Mouse (Mus musculus): ENCODE results near the gene Brd3os.

The Brd3os gene

DNA sequence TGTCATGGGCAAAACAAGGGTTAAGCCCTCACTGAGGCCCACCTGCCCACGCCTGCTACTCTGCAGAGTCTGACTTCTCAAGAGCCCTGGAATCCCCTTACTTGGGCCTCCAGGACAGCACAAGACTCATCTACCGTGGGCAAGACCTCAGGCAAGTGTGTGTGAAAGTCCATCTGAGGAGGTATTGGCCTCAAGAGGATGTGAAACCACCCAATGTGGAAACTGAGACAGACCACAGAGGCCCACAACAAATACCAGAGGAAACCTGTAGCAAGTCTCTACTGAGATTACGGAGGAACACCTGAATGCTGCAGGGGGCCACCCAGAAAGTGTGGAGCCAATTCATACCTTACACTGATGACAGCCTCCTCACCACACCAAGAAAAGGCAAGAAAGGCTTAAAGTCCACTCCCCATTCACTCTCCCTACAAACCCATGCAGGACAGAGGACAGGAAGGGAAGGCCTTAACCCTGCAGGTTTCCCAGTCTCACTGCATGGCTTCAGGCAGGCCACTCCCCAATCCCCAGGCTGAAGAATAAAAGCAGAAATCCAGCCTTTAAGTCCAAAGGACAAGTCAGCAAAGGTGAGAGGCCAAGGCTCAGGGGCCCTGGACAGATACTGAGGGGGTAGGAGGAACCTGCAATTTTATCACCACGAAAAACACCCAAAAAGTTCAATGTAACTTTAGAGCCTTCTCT lies 27.3 kb downstream of the Brd3os start:
- DNase-seq (ENCODE audit: low read depth): no peak

- no peak for DNase-seq (ENCODE audit: low read depth)
Observed at GRCm38 (mm10) chr2:27469991-27470355, 27.8 kb downstream of the Brd3os start.

GRCm38 (mm10) chr2:27470535-27470934 lies 28.4 kb downstream of the Brd3os start:
- peak; percentile 51 for DNase-seq (ENCODE audit: low read depth)

- DNase-seq (ENCODE audit: low read depth): no peak
Observed at GRCm38 (mm10) chr2:27471170-27471584, 29.1 kb downstream of the Brd3os start.

DNA sequence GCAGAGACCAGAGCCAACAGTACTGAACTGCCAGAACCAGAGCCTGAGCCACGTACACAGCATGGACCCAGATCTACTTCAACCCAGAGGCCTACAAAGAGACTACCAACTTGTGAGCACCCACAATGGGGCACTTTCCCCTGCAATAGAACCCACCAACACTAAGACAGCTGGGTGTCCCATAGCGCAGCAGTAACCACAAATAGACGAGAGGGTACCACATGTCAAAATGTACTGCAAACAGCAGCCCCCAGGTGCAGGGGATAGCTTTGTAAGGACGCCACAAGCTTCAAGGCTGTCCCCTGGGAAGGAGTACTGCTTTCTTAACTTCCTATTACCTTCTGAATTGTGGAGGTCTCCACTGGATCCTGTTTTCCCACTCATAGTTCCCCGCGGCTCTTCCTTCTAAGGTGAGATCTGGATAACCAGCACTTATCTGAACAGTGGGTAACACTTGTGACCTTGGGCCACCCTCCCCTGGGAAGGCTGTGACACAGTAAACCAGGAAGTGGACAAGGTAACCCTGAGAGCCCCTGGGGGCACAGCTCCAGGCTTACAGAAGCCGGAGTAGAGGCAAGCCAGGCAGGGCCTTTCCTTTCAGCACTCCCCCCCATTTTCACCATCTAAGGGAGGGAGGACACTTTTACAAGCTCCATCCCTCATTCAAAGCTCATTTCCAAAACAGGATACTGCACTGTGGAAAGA lies 31.1 kb downstream of the Brd3os start:
- no peak for DNase-seq (ENCODE audit: low read depth)

DNA sequence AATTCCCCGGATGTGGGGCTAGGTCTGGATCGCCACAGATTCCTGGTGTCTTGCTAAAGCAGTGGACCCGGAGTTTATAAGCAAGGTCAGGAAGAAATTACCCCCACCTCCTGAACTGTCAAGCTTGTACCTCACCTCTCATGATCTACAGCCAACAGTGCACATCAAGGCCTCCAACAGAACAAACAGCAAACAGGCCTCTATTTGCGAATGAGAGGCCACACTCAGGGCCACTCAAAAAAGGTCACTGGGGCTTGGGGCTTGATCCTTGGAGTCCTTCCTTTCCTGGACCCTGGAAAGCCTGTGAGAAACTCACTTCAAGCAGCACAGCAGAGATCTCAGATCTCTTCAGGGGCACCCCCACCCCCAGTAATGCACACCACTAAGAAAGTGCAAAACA lies 31.8 kb downstream of the Brd3os start:
- no peak for DNase-seq (ENCODE audit: low read depth)

- DNase-seq (ENCODE audit: low read depth): no peak
Observed at GRCm38 (mm10) chr2:27474621-27475484, 32.7 kb downstream of the Brd3os start.

DNA sequence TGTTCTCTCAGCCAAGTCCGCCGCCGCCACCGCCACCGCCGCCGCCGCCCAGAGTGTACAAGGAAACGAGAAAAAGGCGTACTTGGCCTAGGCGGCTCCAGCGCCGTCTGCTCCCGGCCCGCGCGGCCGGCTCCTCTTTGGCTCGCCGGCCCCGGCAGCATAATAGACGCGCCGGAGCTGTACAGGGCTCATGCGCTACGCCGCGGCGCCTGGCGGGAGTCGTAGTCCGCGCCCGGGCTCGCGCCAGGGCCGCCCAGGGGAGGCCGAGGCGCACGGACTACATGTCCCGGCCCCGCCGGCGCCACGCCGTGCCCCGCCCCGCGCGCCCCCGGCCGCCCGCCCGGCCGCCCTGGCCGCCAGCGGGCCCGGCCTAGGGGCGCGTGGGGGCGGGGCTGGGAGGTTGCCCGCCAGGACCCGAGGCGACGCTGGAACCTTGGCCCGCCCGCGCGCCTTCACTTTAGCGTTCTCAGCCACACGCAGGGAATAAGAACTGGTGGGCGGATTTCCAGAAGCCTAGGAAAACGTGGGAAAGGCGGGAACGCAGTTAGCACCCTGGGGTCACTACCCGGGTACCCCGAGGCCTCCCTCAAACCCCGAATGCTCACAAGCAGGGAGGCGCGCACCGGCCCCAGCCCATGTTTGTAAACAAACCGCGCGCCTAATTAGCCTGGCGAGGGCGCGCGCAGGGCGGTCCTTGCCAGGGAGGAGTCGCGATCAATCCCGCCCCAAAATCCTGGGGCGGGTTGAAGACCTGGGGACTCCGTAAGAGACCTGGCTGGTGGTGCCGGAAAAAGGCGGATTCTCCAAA lies 33.6 kb downstream of the Brd3os start:
- peak; percentile 85 for DNase-seq (ENCODE audit: low read depth)

DNA sequence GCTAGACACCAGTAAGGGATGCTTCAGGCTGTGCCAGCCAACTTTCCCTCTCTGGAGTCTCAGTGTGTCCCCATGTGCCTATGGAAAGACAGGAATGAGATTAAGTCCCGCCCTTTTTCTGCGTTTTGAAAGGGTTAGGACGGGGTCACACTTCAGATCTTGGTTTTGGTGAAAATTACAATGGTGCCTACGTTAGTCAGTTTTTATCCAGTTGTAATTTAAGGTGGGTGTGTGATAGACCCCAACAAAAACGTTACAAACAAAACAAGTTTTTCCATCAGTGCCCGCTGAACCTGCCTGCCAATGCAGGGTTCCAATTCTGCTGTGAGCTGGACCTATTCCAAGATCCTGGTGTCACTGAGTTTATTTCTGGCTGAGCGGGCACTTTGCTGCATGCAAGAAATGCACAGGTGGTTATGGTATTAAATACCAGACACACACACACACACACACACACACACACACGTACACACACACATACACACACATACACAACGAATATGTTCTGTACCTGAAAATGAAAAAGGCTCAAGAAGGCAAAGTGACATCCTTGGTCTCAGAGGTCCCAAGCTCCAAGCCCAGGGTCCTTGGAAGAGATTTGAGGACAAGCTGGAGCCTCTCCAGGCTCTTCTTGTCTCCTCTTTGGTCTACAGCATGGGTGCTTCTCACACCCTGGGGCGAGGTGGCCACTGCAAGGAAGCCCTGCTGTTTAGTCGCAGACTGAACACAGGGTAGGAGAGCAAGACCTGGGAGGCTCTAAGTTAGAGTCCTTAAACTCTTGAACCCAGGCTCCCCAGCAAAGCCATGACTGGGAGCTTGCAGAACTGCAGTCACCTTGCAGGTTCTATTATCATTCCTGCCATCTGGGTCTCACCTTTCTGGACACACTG lies 34.4 kb downstream of the Brd3os start:
- no peak for DNase-seq (ENCODE audit: low read depth)

DNA sequence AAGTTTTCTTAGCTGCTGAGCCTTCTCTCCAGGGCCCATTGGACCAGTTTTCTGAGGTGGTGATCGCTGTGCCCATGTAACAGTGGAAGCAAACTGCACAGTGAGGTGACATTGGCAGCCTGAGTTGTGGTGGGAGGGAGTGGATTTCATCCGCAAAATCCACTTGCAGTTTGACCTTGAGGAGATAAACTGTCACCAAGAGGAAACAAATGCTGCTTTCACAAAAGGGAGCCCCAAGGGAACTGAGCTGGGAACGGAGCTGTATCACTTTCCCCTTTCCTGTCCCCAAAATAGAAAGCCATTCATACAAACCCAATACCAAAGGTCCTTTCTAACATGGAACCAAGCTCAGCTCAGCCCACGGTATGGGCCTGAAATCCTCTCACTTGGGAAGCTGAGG lies 37.7 kb downstream of the Brd3os start:
- no peak for DNase-seq (ENCODE audit: low read depth)

DNA sequence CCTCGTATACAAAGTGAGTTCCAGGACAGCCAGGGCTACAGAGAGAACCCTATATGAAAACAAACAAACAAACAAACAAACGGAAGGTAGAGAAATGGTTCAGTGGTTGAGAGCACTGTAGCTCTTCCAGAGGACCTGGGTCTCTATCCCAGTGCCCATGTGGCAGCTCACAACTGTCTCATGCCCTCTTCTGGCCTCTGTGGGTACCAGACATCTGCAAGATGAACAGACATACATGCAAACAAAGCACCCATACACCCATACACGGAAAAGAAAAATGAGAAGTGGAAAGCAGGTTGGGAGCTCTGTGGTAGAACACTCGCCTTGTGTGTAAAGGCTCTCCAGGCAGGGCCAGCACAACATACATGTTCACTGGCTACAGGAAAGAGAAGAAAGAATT lies 38.2 kb downstream of the Brd3os start:
- no peak for DNase-seq (ENCODE audit: low read depth)

DNA sequence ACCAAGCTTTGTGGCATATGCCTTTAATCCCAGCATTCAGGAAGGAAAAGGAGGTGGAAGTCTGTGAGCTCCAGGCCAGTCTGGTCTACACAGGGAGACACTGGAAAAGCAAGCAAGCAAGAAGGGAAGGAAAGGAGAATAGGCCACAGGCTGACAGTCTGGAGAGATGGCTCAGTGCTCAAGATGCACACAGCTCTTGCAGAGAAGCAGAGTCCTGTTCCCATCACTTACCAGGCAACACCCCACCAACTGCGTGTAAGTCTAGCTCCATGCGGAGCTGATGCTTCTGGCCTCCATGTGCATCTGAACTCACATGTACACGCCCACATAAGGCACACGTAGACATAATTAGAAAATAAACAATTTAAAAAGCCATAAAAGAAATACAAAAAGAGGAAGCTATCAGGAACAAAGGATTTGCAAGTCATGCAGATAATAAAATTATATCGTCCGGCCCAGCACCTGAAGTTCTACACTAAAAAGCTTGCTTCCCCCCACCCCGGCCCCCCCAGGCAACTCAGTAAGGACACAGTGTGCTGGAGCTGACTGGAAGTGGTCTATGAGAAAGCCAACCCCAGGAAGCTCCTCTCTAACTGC lies 40.2 kb downstream of the Brd3os start:
- DNase-seq (ENCODE audit: low read depth): no peak

DNA sequence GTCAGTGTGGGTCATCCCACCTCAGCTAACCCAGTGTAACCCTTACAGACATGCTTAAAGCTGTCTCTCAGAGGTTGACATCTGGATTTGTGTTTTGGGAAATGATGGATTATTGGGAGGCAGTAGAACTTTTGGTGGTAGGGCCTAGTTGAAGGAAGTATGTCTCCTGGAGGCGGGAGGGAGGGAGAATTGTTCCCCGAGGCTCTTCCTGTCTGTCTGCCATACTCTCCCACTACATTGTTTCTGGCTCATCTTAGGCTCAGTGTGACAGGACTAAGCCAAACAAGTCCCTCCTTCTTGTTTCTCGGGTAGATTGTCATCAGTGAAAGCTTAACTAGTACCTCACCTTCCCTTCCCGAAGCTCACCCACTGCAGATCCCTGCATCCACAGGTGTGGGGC lies 44.6 kb downstream of the Brd3os start:
- no peak for DNase-seq (ENCODE audit: low read depth)

- DNase-seq (ENCODE audit: low read depth): no peak
Observed at GRCm38 (mm10) chr2:27487336-27488049, 45.4 kb downstream of the Brd3os start.

DNA sequence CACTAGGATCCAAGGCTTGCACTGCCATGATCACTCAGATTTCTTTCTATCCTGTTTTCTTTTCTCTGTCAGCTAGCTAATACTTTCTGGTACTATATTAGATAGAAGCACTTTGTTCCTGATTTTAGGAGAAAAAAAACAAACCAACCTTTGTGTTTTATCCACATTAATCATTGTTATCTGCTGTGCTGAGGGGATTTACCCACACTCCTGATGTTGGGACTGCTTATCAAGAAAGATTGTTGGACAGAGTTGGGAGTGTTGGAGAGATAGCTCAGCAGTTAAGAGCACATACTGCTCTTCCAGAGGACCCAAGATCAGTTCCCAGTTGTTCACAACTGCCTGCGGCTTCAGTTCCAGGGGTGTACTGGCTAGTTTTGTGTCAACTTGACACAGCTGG lies 46.2 kb downstream of the Brd3os start:
- DNase-seq (ENCODE audit: low read depth): no peak

- DNase-seq (ENCODE audit: low read depth): no peak
Observed at GRCm38 (mm10) chr2:27490939-27491338, 48.8 kb downstream of the Brd3os start.
